Mouse (Mus musculus) thymus, adult 2 months (tissue): Measurements from ENCODE around the gene Klhl33. TPM values are rescaled to one million over a fixed set of nuclear protein-coding genes. Genes with fewer than 3 reads are reported as not detected.
A peak's percentile ranks its signal among the peaks of the same experiment; 100 is the strongest.
"Not testable (repeated sequence)": the region's sequence is repeated elsewhere in the genome, so short reads cannot be mapped to it uniquely, and the experiment has no call there.

Experiments used
- DNase-seq: peaks from one replicate; pipeline ENCODE4 v3.0.0; 2021
- H3K27ac ChIP-seq: fragments of 200-500 bp; 2 replicates; pipeline ENCODE4 v1.5.1; 2012; ENCODE audit warnings: low read length, control low read depth; ENCODE audit not compliant: control insufficient read depth, insufficient read depth
- H3K27me3 ChIP-seq: fragments of 200-500 bp; 2 replicates; pipeline ENCODE4 v1.6.1; 2012; ENCODE audit warnings: mild to moderate bottlenecking, low read length, moderate library complexity, mixed read lengths; ENCODE audit not compliant: control insufficient read depth, insufficient read depth
- H3K36me3 ChIP-seq: fragments of 200-500 bp; 2 replicates; pipeline ENCODE4 v1.6.1; 2012; ENCODE audit warnings: mild to moderate bottlenecking, low read length, moderate library complexity; ENCODE audit not compliant: control insufficient read depth, insufficient read depth
- H3K4me1 ChIP-seq: fragments of 200-500 bp; replicated peaks from 2 replicates; pipeline ENCODE4 v1.6.1; 2012; ENCODE audit warnings: low read length; ENCODE audit not compliant: control insufficient read depth, insufficient read depth
- H3K4me3 ChIP-seq: fragments of 200-500 bp; 2 replicates; pipeline ENCODE4 v1.5.1; 2012; ENCODE audit warnings: mild to moderate bottlenecking, low read length, control low read depth, moderate library complexity; ENCODE audit not compliant: control insufficient read depth, insufficient read depth
- CTCF ChIP-seq: fragments of 200-500 bp; IDR thresholded peaks from 2 replicates; pipeline ENCODE4 v1.5.1; 2012; ENCODE audit warnings: mild to moderate bottlenecking, control low read depth, low read length, moderate library complexity, borderline replicate concordance; ENCODE audit not compliant: control insufficient read depth, poor library complexity, insufficient read depth; ENCODE audit errors: extremely low read depth
- POLR2A ChIP-seq: fragments of 200-500 bp; IDR thresholded peaks from 2 replicates; pipeline ENCODE4 v1.6.1; 2012; ENCODE audit warnings: mild to moderate bottlenecking, low read length, control low read depth, moderate library complexity; ENCODE audit not compliant: control insufficient read depth, poor library complexity, insufficient read depth; ENCODE audit errors: extremely low read depth
- WGBS: fragments of 180-500 bp; shearing (Covaris S2); methylation state at CpG from one replicate; pipeline ENCODE4 v1.1.7; 2018; 5-methylcytosine and 5-hydroxymethylcytosine counted together
- polyA plus RNA-seq: library from polyadenylated mRNA; depleted of rRNA; stranded (reverse); fragments of >200 nt; gene quantifications from 2 replicates; pipeline ENCODE4 v1.2.3, GENCODE M21; 2012

Gene Klhl33
- polyA plus RNA-seq, 1 experiment = 1.0 TPM

GRCm38 (mm10) chr14:50871284-50871683 is 26.0 kb downstream of the Klhl33 start:
- no peak for DNase-seq
- Histone ChIP-seq H3K27ac (no peak overlapping the region), H3K27me3 (no peaks in the 10 kb centered on the region), H3K4me3 (no peak overlapping the region), H3K36me3 (no peaks in the 10 kb centered on the region), H3K4me1 (peaks cover 5% of the 10 kb centered on the region)
- 92% methylated on average over 2 of the region's 2 CpGs for WGBS
- TF ChIP-seq CTCF = no peak
- no peak for TF ChIP-seq POLR2A

DNA sequence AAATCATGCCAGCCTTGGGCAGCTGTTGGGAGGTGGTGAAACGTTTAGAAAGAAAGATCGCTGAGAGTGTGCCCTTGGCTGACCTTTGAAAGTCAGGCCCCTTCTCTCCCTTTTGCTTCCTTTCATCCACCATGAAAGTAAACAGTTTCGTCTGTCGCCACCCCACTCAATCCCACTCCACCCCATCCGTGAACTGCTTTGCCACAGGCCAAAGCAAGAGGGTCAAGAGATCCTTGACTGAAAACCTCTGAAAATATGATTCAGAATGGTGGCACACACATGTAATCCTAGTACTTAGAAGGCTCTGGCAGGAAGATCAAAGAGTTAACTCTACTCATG is 26.5 kb downstream of the Klhl33 start:
- Histone ChIP-seq H3K36me3 (no peaks in the 10 kb centered on the region), H3K4me1 (peaks cover 5% of the 10 kb centered on the region), H3K27ac (no peak overlapping the region), H3K27me3 (no peaks in the 10 kb centered on the region), H3K4me3 (peak overlapping the region; percentile 99)
- 43% methylated on average over 5 of the region's 5 CpGs for WGBS
- no peak for TF ChIP-seq POLR2A
- no peak for TF ChIP-seq CTCF
- DNase-seq = peak; percentile 7

DNA sequence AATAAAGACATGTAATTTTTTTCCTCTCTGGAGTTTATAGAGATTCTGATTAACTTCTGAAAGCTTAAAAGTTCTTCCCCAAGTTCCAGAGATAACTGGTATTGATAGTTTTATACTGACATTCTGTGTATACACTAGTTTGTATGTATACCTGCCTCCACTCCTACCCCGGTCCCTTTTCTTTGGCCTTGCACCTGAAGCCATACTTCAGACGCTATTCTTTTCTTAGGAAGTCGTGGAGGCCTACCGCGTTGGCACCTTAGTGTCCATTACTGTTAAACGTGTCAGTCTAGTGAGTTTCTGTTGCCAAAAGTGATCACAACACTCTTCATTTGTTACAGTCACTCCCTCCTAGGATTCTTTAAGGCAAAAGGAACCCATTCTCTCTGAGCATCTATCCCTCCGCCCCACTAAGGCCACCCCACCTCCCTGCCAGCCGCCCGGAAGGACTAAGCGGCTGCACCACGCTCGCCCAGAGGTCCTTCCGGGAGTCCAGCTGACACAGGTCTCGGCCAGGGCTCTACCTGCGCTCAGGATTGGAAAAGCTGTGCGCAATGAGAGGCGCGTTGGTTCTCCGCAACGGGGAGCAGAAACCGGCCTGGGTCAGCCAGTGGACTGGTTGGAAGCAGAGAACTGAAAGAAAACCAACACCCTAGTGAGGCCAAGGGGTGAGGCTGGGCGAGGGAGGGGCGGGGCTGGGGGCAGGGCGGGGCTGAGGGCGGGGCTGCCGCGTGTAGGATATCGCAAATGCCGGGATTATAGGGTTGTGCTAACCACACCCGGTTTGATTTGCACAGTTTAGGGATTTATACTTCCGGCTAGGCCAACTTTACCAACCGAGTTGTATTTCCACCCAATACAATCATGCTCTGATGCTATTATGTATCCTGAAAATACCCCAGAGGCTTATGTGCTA is 27.2 kb downstream of the Klhl33 start, which contains the start of gene Tep1:
Gene Tep1 (minus strand): TSS at position 672 of the 916 bp plus-strand sequence.
- Histone ChIP-seq H3K4me3 (peak within 1 kb of the TSS; percentile 99), H3K27ac (peak within 1 kb of the TSS; percentile 52; the same call in 1 of the 2 replicates), H3K4me1 (peaks cover 5% of the 10 kb centered on the region), H3K36me3 (no peaks in the 10 kb centered on the region), H3K27me3 (no peaks in the 10 kb centered on the region)
- peak; percentile 65 for DNase-seq
- WGBS = 1% methylated on average over 32 of the region's 32 CpGs
- TF ChIP-seq POLR2A = no peak
- 0 out of 2 replicates have a peak, but pooled peaks have one; percentile 20 for TF ChIP-seq CTCF

DNA sequence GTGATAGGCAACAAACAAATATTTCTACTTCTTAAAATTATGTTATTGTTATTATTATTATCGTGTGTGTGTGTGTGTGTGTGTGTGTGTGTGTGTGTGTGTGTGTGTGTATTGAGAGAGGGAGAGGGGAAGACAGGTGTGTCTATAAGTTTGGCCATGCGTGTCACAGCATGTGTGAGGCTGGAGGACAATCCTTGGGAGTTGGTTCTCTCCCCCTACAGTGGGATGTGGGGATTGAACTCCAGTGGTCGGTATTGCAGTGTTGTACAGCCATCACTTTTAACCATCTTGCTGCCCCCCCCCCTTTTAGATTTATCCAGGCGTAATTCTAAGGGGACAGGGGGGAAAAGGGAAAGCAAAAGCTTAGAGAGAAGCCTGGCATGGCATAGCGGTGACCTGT is 28.7 kb downstream of the Klhl33 start:
- TF ChIP-seq POLR2A (no peak), CTCF (no peak)
- no peak overlapping the region for H3K27ac ChIP-seq
- H3K27me3 ChIP-seq = no peaks in the 10 kb centered on the region
- H3K4me1 ChIP-seq = peaks cover 5% of the 10 kb centered on the region
- H3K36me3 ChIP-seq = no peaks in the 10 kb centered on the region
- H3K4me3 ChIP-seq = no peak overlapping the region
- DNase-seq = no peak
- WGBS = 92% methylated on average over 5 of the region's 5 CpGs

GRCm38 (mm10) chr14:50868211-50868610 is 29.1 kb downstream of the Klhl33 start:
- WGBS = 91% methylated on average over 4 of the region's 4 CpGs
- Histone ChIP-seq H3K4me1 (peaks cover 5% of the 10 kb centered on the region), H3K4me3 (no peak overlapping the region), H3K27ac (no peak overlapping the region), H3K36me3 (peaks cover 2% of the 10 kb centered on the region; the same call in 1 of the 2 replicates), H3K27me3 (no peaks in the 10 kb centered on the region)
- DNase-seq = no peak
- TF ChIP-seq POLR2A (no peak), CTCF (no peak)

GRCm38 (mm10) chr14:50866966-50867365 is 30.3 kb downstream of the Klhl33 start:
- DNase-seq = no peak
- no peaks in the 10 kb centered on the region for H3K27me3 ChIP-seq
- no peak overlapping the region for H3K27ac ChIP-seq
- peaks cover 5% of the 10 kb centered on the region for H3K4me1 ChIP-seq
- H3K36me3 ChIP-seq = peaks cover 7% of the 10 kb centered on the region; the same call in 1 of the 2 replicates
- TF ChIP-seq POLR2A (no peak), CTCF (no peak)
- H3K4me3 ChIP-seq = no peak overlapping the region
- 93% methylated on average over 3 of the region's 3 CpGs for WGBS

DNA sequence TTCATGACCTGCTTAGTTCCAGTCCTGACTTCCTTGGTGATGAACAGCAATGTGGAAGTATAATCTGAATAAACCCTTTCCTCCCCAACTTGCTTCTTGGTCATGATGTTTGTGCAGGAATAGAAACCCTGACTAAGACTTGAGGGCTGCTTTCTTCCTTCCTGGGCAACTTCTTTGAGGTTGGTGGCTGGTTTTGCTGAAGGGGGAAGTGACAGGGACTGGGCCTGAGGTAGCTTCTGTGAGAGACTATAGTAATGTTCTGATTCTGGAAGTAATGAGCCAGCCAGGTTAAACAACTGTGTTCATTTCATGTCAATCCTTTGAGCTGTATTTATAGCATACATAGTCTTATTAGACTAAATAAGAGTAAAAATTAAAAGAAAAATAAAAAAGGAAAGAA is 32.3 kb downstream of the Klhl33 start:
- DNase-seq, H3K27me3 ChIP-seq, H3K36me3 ChIP-seq, H3K27ac ChIP-seq, H3K4me1 ChIP-seq, H3K4me3 ChIP-seq: not testable (repeated sequence)
